Mouse (Mus musculus) MEL-GATA-1-ER (cell line): ENCODE data around the gene Cd81.

ENCODE experiments used
- DNase-seq: peaks from one replicate; pipeline ENCODE4 v3.0.0-alpha.2; 2012; ENCODE audit warnings: low read depth; ENCODE audit errors: extremely low read depth

Gene Cd81

GRCm38 (mm10) chr7:143069751-143070400, 17.3 kb downstream of the Cd81 start:
- no peak for DNase-seq

GRCm38 (mm10) chr7:143070506-143071070, 18.0 kb downstream of the Cd81 start:
- no peak for DNase-seq

GRCm38 (mm10) chr7:143072605-143073004, 20.1 kb downstream of the Cd81 start:
- DNase-seq, result no peak

DNA sequence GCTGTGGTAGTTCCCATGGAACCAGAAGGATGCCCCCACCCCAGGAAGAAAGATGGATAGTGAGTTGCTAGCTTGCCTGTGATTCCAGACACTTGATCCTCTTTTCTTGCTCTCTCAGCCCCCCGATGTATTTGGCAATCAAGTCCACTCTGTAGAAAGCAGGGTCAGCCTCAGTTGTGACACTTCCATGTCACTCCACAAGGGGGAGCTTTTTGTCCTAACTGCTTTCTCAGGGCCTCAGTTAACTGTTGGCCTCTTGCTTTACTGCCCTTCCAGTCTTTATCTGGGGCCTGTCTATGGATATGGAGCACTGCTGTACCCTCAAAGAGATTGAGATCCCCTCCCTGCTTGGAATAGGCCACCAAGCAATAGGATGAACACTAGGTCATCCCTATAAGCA, 20.5 kb downstream of the Cd81 start:
- DNase-seq, result peak; percentile 46

DNA sequence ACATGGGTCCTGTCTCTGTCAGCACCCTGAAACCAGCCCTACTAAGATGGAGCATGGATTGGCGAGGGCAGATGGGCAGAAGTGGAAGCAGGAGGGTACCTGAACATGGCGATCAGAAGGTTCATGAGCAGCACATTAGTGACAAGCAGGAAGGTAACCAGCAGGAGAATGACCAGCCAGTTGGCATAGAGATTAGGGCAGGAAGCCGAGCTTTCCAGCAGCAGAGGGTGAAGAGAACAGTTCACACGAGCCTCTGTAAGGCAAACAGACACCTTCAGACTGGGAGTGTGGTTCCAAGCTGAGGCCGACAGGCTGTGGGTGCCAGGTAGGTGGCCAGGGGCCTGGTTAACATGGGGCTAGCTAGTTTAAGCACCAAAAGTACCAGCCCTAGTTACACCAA, 22.9 kb downstream of the Cd81 start:
- no peak for DNase-seq

GRCm38 (mm10) chr7:143077351-143077750, 24.8 kb downstream of the Cd81 start:
- DNase-seq, result no peak

- no peak for DNase-seq
These were observed 29.5 kb downstream of the Cd81 start for GRCm38 (mm10) chr7:143082024-143082423.

GRCm38 (mm10) chr7:143083708-143084107, 31.2 kb downstream of the Cd81 start:
- no peak for DNase-seq

GRCm38 (mm10) chr7:143086366-143086765, 33.8 kb downstream of the Cd81 start:
- DNase-seq, result no peak

DNA sequence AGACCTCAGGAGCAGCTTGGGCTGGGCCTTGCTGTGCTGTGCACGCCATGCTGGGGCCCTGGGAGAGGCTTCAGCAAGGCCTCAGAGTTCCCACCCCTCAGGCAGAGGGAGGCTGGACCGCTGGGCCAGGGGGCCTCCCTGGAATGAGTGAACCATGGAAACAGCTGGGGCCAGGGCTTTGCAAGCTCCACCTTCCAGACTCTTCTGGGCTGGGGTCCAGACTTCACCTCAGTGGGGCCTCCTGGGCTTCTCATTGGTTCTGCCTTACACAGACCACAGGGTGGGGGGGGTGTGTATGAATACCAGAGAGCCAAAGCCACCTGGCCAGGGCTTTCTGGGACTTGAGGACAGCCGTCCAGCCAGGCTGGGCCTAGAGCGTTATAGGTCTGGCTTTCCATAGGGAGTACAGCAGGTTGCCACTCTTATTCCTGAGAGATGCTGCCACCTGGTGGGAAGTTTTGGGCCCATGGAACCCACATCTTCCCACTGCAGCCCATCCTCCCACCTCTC, 34.6 kb downstream of the Cd81 start:
- DNase-seq, result no peak

DNA sequence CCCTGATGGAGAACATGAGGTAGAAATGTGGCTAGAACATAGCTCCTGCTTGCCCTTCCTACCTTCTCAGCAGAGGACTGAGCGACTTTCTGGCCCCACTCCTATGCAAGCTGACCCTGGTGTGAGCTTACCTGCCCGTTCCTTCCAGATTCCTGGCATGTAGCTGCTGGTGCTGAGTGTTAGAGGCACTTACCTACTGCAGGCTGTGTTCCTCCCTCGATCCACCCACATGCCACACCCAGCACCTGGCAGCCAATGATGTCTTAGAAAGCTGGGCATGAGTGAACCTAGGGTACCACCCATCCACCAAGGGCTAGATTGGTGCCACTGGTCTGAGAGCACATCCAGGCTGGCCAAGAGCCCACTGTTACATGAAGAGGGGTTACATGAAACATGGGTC, 41.3 kb downstream of the Cd81 start:
- no peak for DNase-seq

- no peak for DNase-seq
These were observed 42.3 kb downstream of the Cd81 start, which contains the start of gene Trpm5 for GRCm38 (mm10) chr7:143094592-143095553. Gene Trpm5 (minus strand): TSS chr7:143094642.

DNA sequence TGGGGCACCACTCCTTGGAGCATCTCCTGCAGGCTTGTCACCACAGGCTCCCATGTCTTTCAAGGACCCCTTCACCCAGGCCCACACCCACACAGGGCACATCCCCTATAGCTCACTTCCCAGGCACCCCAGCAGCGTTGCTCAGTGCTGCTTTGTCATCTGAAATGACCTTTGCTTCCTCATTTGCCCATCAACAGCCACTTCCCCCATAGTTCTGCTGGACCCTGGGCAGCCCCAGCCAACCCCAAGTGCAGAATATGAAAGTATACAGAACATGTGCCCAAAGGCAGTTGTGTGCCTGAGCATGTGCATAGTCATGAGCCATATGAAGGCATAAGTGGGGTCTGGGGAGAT, 43.0 kb downstream of the Cd81 start:
- DNase-seq, result no peak

- DNase-seq, result no peak
These were observed 48.2 kb downstream of the Cd81 start for GRCm38 (mm10) chr7:143100759-143101158.

DNA sequence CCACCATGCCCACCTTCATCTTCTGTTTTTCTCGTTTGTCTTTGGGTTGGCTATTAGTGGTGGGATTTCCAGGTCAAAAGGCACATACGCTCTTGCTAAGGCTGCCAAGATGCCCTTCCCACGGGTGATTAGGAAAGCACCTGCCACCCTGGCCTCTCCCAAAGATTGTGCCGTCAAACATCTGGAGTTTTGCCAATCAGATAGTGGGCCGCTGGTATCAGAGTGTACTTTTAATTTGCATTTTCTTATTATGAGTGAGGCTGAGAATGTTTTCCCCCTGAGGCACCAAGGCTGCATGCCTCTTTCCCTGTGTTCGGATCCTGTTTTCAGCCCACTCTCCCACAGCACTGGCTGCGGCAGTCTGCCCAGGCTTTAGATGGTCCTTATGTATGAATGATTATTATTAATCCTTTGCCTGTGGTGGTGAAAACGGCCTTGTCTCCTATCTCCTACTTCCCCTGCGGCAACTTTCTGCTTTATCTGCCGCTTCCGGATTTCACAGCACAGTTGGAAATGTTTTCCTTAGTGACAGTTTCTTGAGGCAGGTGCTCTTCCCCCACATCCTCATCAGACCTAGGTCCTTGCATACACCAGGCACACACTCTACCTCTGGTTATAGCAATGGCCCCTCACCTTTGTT, 52.8 kb downstream of the Cd81 start:
- DNase-seq, result peak; percentile 56

GRCm38 (mm10) chr7:143106062-143106461, 53.5 kb downstream of the Cd81 start, which contains the start of gene Kcnq1:
Gene Kcnq1 (plus strand): TSS chr7:143106362.
- DNase-seq, result no peak

DNA sequence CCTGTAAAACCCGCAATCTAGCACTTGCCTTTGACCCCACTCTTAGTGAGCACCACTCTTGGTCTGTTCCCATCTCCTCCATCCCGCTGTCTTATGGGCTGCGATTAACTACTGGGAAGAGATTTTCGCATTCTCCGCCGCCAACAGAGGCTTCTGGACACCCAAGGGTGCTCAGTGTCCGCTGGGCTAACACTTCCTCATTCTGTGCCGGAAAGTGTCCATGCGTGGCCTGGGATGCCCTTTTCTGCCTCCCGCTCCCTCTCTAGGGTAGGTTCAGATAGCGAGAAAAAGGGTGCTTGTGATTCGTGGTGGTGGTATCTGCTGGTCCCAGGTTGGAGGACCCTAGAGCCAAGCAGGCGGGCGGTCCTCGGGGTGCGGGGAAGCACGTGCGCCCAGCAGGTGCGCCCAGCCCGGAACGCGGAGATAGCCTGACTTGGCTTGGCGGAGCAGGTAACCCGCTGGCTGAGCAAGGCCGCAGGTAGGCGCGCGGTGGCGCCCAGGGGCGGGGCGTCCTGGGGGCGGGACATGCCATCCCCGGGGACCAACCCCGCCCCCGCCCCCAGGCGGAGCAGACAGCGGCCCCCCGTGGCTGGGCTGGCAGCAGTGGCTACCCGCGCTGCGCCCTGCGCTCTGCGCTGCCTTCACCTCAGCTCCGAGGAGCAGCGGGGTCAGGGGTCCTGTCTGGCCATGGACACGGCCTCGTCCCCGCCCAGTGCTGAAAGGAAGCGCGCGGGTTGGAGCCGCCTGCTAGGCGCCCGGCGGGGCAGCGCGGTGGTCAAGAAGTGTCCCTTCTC, 54.3 kb downstream of the Cd81 start:
- no peak for DNase-seq

GRCm38 (mm10) chr7:143108200-143108599, 55.7 kb downstream of the Cd81 start:
- DNase-seq, result no peak

DNA sequence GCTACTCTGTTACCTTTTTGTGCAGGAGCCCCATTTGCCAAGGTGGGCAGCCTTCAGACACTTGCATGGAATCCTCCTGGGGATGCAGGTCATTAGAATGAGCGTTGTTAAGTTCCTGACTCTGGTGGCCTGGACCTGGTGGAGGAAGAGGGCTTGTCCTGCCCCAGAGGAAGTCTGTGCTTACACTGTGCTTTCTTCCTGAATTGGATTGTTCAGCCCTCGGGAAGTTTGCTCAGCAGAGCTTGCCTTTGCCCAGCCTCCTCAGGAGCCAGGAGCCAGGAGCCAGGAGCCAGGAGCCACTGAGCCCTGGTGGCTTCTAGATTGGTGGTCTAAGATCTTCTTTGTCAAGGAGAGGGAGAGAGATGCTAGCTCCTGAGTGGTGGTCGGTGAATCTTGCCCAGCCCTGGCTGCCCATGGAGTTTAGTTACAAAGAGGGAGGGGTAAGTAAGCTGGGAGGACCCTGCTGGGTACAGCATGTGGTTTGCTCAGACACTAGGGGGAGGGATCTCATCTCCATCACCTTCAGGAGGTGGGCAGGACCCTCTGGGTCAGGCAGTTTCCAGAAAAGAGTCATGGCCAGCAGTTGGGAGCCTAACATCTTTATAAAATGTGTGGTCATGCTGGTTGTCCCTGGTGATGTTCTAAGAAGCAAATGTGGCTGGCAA, 56.6 kb downstream of the Cd81 start:
- no peak for DNase-seq

DNA sequence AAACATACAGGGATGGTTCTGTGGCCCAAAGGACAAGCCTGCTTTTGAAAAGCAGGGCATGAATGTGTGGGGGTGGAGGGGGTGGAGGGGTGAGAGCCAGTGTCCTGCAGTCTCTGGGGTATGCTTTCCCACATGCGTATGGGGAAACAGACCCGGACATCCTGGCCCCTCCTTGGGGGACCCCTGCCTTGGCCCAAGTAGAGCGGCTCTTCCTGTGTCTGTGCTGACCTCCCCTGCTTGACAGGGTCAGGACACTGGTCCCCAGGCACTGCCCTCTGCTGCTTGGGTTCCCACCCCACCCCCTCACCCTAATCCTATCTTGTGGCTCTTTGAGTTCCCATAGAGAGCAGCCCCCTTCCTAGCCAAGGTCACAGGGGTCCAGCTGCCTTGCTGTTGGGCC, 57.2 kb downstream of the Cd81 start:
- DNase-seq, result no peak
